Mouse (Mus musculus): ENCODE data around the gene Tiam1. TPM values are rescaled to one million over a fixed set of nuclear protein-coding genes. Genes with fewer than 3 reads are reported as not detected.

Gene Tiam1
- polyA plus RNA-seq, 1 experiment, result 1.8 TPM

DNA sequence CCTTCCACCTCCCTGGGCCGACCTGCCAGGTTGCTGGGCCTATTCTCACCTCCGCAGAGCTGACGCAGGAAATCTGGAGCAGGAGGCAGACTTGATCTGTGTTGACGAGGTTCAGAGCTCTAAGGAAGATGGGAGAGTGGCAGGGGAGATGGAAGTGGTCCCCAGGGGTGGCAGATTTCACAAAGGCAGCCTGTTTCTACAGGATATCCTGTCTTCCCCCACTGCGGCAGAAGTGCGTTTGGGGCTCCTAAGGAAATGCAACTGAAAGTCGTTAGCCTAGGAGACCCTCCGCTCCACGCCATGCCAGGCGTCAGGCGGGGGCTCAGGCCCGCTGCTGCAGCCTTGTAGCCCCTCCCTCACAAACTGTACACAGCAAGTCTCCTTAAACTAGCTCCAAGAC is 5.4 kb downstream of the Tiam1 start:
- TF ChIP-seq POLR2A (IDR thresholded peaks at IDR 0.05; ENCODE audit: low read depth, low read length) (no peak), CTCF (IDR thresholded peaks at IDR 0.05; ENCODE audit: extremely low read depth, insufficient read length, insufficient replicate concordance, low read depth, low read length) (no peak)
- no peaks in the 10 kb centered on the region for H3K27me3 ChIP-seq (ENCODE audit: control insufficient read depth, insufficient read depth, low read length)
- H3K27ac ChIP-seq (ENCODE audit: insufficient read depth, low read depth, low read length), result no peak overlapping the region
- no peak overlapping the region for H3K4me3 ChIP-seq (ENCODE audit: low read depth, low read length)
- WGBS, result 90% methylated on average over 12 of the region's 12 CpGs
- no peaks in the 10 kb centered on the region for H3K36me3 ChIP-seq (ENCODE audit: control insufficient read depth, insufficient read depth, low read length)
- H3K4me1 ChIP-seq (ENCODE audit: control insufficient read depth, insufficient read depth, insufficient read length, low read length), result peaks cover 3% of the 10 kb centered on the region; the same call in 1 of the 2 replicates

- peaks cover under 1% of the 10 kb centered on the region; the same call in 1 of the 2 replicates for H3K4me1 ChIP-seq (ENCODE audit: control insufficient read depth, insufficient read depth, insufficient read length, low read length)
- no peak for TF ChIP-seq POLR2A (IDR thresholded peaks at IDR 0.05; ENCODE audit: low read depth, low read length)
- TF ChIP-seq CTCF (IDR thresholded peaks at IDR 0.05; ENCODE audit: extremely low read depth, insufficient read length, insufficient replicate concordance, low read depth, low read length), result no peak
- WGBS, result 93% methylated on average over 23 of the region's 23 CpGs
- H3K36me3 ChIP-seq (ENCODE audit: control insufficient read depth, insufficient read depth, low read length), result no peaks in the 10 kb centered on the region
- H3K27ac ChIP-seq (ENCODE audit: insufficient read depth, low read depth, low read length), result no peak overlapping the region
- H3K27me3 ChIP-seq (ENCODE audit: control insufficient read depth, insufficient read depth, low read length), result no peaks in the 10 kb centered on the region
- H3K4me3 ChIP-seq (ENCODE audit: low read depth, low read length), result no peak overlapping the region
Observed at GRCm38 (mm10) chr16:90137175-90137574, 6.4 kb downstream of the Tiam1 start.

DNA sequence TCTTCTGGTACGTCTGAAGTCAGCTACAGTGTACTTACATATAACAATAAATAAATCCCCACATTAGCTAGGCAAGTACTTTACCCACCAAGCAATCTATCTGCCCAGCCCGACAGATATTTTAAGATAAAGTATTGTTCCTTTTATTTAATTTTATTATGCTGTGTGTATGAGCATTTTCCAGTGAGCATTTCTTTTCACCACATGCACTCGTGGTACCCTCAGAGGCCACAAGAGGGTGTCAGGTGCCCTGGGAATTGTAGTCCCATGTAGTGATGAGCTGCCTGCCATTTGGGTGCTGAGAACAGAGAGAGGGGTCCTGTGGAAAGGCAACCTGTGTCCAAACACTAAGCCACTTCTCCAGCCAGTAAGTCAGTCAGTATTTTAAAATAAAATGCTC is 8.0 kb downstream of the Tiam1 start:
- no peak for TF ChIP-seq POLR2A (IDR thresholded peaks at IDR 0.05; ENCODE audit: low read depth, low read length)
- TF ChIP-seq CTCF (IDR thresholded peaks at IDR 0.05; ENCODE audit: extremely low read depth, insufficient read length, insufficient replicate concordance, low read depth, low read length), result no peak; the same call in 1 of the 2 replicates
- Histone ChIP-seq H3K27me3 (ENCODE audit: control insufficient read depth, insufficient read depth, low read length) (no peaks in the 10 kb centered on the region), H3K4me3 (ENCODE audit: low read depth, low read length) (no peak overlapping the region), H3K4me1 (ENCODE audit: control insufficient read depth, insufficient read depth, insufficient read length, low read length) (no peaks in the 10 kb centered on the region), H3K36me3 (ENCODE audit: control insufficient read depth, insufficient read depth, low read length) (no peaks in the 10 kb centered on the region), H3K27ac (ENCODE audit: insufficient read depth, low read depth, low read length) (no peak overlapping the region)
- WGBS, result 94% methylated on average over 3 of the region's 3 CpGs

DNA sequence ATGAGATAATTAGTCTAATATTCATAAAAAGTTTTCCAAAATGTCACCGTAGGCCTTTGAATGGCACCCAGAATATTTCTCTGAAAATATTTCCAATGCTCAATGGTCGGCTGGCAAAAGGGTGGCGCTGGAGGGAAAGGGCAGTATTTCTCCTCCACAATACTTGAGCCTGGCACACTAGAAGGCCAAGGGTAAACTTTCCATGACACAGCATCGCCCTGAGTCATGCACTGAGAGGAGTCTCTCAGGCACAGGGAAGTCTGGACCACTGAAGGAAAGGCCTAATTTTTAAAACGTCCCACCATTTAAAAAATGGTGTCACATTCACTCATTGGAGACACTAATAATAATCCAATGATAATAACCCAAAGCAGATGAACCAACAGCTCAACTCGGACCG is 9.2 kb downstream of the Tiam1 start:
- WGBS, result 92% methylated on average over 7 of the region's 7 CpGs
- no peak overlapping the region for H3K27ac ChIP-seq (ENCODE audit: insufficient read depth, low read depth, low read length)
- no peaks in the 10 kb centered on the region for H3K27me3 ChIP-seq (ENCODE audit: control insufficient read depth, insufficient read depth, low read length)
- H3K4me3 ChIP-seq (ENCODE audit: low read depth, low read length), result no peak overlapping the region
- H3K36me3 ChIP-seq (ENCODE audit: control insufficient read depth, insufficient read depth, low read length), result no peaks in the 10 kb centered on the region
- TF ChIP-seq POLR2A (IDR thresholded peaks at IDR 0.05; ENCODE audit: low read depth, low read length) (no peak), CTCF (IDR thresholded peaks at IDR 0.05; ENCODE audit: extremely low read depth, insufficient read length, insufficient replicate concordance, low read depth, low read length) (no peak)
- no peaks in the 10 kb centered on the region for H3K4me1 ChIP-seq (ENCODE audit: control insufficient read depth, insufficient read depth, insufficient read length, low read length)

- TF ChIP-seq CTCF (IDR thresholded peaks at IDR 0.05; ENCODE audit: extremely low read depth, insufficient read length, insufficient replicate concordance, low read depth, low read length) (no peak), POLR2A (IDR thresholded peaks at IDR 0.05; ENCODE audit: low read depth, low read length) (no peak)
- no peak overlapping the region for H3K4me3 ChIP-seq (ENCODE audit: low read depth, low read length)
- H3K27me3 ChIP-seq (ENCODE audit: control insufficient read depth, insufficient read depth, low read length), result no peaks in the 10 kb centered on the region
- WGBS, result 48% methylated on average over 7 of the region's 7 CpGs
- no peaks in the 10 kb centered on the region for H3K4me1 ChIP-seq (ENCODE audit: control insufficient read depth, insufficient read depth, insufficient read length, low read length)
- no peak overlapping the region for H3K27ac ChIP-seq (ENCODE audit: insufficient read depth, low read depth, low read length)
- no peaks in the 10 kb centered on the region for H3K36me3 ChIP-seq (ENCODE audit: control insufficient read depth, insufficient read depth, low read length)
Observed at GRCm38 (mm10) chr16:90132816-90133215, 10.8 kb downstream of the Tiam1 start.

- H3K4me3 ChIP-seq (ENCODE audit: low read depth, low read length), result no peak overlapping the region
- no peaks in the 10 kb centered on the region for H3K27me3 ChIP-seq (ENCODE audit: control insufficient read depth, insufficient read depth, low read length)
- H3K4me1 ChIP-seq (ENCODE audit: control insufficient read depth, insufficient read depth, insufficient read length, low read length), result no peaks in the 10 kb centered on the region
- WGBS, result 72% methylated on average over 10 of the region's 10 CpGs
- TF ChIP-seq POLR2A (IDR thresholded peaks at IDR 0.05; ENCODE audit: low read depth, low read length) (no peak), CTCF (IDR thresholded peaks at IDR 0.05; ENCODE audit: extremely low read depth, insufficient read length, insufficient replicate concordance, low read depth, low read length) (no peak)
- no peaks in the 10 kb centered on the region for H3K36me3 ChIP-seq (ENCODE audit: control insufficient read depth, insufficient read depth, low read length)
- H3K27ac ChIP-seq (ENCODE audit: insufficient read depth, low read depth, low read length), result no peak overlapping the region
Observed at GRCm38 (mm10) chr16:90132331-90132730, 11.2 kb downstream of the Tiam1 start.

GRCm38 (mm10) chr16:90128817-90129587 is 14.6 kb downstream of the Tiam1 start:
- no peak overlapping the region for H3K27ac ChIP-seq (ENCODE audit: insufficient read depth, low read depth, low read length)
- no peaks in the 10 kb centered on the region for H3K27me3 ChIP-seq (ENCODE audit: control insufficient read depth, insufficient read depth, low read length)
- 82% methylated on average over 19 of the region's 19 CpGs for WGBS
- no peak for TF ChIP-seq CTCF (IDR thresholded peaks at IDR 0.05; ENCODE audit: extremely low read depth, insufficient read length, insufficient replicate concordance, low read depth, low read length)
- H3K36me3 ChIP-seq (ENCODE audit: control insufficient read depth, insufficient read depth, low read length), result no peaks in the 10 kb centered on the region
- no peak overlapping the region for H3K4me3 ChIP-seq (ENCODE audit: low read depth, low read length)
- no peaks in the 10 kb centered on the region for H3K4me1 ChIP-seq (ENCODE audit: control insufficient read depth, insufficient read depth, insufficient read length, low read length)

Data from small intestine, adult 2 months (tissue).